Mouse (Mus musculus) left cerebral cortex, adult 11 months (tissue): ENCODE data around the gene Capn11.
"Not testable (repeated sequence)": the region's sequence is repeated elsewhere in the genome, so short reads cannot be mapped to it uniquely, and the experiment has no call there.

Source experiments
- DNase-seq: peaks from one replicate; pipeline ENCODE4 v3.0.0; 2022; ENCODE audit warnings: low spot score

Gene Capn11

DNA sequence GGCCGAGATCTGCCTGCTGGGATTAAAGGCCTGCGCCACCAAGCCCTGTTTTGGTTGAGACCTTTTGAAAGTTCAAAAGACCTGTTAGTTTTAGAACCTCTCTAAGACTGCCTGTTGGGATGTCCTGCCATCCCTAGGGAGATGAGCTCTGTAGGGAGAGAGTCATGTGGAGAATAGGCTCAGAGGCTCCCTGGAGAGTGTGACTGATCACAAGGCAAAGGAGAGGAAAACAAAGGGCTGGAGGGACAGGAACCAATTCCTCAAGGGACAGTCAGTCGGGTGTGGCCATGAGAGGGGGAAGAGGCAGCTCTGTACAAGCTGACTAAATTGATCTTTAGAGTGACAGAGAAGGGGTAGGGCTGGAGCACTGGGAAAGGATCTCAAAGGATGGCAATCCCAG, 31.0 kb downstream of the Capn11 start:
- DNase-seq: no peak

DNA sequence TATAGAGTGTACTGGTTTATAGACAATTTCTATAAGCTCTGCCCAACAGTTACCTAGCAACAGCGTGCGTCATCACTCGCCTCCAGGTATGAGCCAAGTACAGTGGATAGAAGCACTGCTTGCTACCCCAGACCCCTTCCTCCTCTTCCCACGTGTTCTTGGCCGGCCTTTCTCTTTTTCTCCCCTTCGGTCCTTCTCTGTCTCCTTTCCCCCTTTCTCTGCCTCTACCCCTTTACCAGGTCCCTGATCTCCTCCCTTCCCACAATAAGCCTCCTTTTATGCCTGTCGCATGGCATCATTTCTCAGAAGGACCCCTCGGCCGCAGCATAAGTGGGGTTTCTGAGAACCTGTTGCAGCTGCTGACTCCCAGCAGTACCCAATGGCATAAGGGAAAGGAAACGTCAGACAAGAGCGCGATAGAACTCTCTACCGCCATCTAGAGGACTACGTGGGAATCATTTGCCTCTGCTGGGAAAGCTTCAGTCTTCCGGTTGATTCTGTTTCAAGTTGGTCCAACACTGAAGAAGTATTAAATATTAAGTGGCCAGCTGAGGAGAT, 32.5 kb downstream of the Capn11 start:
- peak; percentile 57 for DNase-seq

DNA sequence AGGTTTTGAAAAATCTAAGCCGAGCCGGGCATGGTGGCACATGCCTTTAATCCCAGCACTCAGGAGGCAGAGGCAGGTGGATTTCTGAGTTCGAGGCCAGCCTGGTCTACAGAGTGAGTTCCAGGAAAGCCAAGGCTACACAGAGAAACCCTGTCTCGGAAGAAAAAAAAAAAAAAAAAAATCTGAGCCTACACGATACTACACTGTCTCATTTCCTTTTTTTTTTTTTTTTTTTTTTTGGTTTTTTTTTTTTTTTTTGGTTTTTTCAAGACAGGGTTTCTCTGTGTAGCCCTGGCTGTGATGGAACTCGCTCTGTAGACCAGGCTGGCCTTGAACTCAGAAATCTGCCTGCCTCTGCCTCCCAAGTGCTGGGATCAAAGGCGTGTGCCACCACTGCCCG, 35.7 kb downstream of the Capn11 start:
- DNase-seq: not testable (repeated sequence)

DNA sequence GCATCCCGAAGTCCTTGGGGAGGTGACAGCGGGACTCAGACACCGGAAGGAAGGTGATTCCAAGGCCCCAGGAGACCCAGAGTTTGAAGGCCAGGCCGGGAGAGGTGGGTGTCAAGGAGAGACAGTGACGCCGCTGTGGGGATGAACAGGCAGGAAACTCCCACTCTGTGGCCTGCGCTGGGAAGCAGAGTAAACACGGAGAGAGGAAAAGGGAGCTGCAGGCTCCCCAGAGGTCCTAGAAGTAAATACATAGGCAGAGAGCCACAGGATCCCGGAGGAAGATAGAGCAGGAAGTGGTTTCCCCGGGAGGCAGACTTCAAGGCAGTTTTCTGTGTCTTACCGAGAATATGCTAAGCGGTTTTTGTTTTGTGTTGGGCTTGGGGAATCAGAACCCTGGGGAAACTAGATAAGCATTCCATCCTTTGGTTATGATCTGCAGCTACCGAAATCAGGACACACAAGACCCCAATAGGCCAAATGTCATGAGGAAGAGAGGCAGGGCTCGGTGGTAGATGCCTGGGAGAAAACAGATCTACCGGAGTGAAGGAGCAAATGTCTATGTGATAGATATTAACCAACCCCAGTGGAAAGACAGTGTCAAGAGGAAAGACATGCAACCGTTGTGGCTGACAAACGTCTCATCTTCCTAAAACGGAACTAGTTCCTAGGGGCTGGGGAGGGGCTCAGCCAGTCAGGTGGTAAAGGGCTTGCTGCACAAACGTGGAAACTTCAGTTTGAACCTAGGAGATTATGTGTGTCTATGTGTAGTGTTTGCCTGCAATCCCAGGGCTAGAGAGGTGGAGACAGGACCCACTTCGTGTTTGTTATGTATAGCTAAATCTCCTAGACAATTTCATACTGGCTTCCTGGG, 39.5 kb downstream of the Capn11 start:
- no peak for DNase-seq

DNA sequence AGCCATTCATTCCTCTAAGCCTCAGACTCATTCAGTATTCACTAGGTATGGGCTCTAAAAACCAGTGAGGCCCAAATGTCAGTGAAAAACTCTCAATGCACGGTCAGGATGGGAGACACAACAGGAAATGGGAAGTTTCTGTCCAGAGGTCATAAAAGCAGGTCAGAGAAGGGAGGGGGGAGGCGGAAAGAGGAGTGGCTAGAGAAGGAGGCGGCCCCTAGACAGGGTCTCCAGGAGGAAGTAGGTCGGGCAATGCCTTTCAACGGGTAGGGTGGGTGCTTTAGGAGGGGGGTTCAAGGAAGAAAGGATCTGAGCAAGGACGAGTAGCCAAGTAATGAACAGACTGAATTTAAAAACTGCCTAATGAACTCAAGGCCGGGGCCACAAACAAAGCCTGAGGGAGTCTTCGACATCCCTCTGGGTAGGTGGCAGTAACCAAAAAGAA, 40.2 kb downstream of the Capn11 start:
- no peak for DNase-seq

DNA sequence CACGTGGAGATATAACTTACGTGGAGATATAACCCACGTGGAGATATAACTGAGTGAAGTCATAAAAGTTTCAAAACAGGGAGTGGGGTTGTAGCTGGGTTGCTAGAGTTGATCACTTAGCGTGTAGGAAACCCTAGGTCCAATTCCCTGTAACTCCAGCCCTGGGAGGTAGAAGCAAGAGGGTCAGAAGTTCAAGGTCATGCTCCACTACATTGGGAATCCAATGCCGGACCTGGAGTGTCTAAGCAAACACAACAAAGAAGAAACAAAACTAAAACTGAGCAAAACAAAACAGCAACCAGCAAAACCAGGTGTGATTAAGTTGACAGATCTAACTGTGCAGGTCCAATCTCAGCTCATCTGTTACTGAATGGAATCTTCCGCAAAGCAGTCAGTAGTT, 41.5 kb downstream of the Capn11 start:
- DNase-seq: no peak

DNA sequence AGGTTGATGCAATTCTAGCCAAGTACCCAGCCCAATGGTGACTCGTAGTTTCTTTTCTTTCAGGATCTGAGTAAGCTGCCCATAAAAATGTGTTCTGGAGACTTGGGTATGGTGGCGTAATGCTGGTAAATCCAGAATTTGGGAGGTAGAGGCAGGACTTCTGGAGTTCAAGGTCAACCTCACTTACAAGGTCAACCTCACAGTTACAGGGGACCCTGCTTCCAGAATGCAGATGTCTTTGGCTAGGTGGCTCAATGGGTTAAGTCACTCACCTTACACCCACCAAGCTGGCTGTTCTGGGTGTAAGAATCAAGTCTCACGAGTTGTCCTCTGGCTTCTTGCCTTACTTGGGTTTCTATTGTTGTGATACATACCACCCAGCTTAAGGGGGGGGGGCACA, 42.4 kb downstream of the Capn11 start:
- no peak for DNase-seq

DNA sequence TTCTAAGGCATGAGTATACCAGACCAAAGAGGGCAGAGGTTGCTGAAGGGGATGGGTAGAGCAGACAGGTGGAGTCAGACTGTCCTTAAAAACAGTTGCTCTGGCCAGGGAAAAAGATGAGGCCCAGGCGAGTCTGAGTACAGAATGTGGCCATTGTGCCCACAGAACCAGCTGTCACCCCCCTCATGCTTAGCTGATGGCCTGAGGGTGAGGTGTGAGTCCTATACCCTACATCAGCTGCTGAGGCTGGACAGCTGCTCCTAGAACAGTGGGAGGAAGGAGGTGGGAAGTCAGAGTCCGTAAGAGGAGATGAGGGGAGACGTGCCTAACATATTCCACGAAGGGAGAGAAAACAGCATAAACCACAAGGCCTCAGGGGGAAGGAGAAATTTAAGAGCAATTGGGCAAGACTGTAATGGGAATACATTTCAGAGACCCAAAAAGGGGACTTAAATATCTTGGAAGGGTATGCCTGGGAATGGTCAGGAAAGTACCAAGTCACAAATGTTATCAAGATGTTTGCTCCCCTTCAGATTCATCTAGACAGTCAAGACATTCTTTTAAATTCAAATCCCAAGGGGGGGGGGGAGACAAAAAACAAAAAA, 43.0 kb downstream of the Capn11 start:
- DNase-seq: no peak

DNA sequence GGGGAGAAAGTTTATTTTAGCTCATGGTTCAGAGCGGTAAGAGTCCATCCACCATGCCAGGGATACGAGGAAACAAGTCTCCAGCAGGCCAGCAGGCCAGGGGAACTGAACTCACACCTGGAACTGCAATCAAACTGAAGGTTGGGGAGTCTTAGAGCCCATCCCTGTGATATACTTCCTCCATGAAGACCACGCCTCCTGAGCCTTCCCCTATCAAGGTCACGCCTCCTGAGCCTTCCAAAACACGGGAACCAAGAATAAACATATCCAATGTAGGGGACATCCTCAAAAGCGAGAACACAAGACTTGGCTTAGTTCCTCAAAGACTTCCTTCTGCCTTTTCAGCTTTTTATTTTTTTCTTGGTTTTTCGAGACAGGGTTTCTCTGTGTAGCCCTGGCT, 46.2 kb downstream of the Capn11 start:
- DNase-seq: no peak

DNA sequence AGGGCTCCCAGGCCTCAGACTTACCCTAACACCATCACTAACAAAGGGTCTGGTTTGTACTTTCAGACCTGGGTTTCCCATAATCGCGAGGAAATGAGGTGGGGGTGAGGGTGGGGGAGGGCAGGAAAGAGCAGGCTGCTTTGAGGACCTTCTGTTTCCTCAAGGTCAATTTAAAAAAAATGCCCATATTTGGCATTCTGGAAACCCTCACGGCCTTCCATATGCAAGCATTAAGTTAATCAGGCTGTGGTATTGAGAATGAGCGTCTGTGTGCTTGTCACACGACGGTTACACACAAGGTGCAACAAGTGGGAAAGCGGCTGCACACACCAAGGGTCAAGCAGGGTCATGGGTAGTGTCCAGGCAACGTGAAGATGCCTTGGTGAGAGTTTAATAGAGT, 47.1 kb downstream of the Capn11 start:
- no peak for DNase-seq

DNA sequence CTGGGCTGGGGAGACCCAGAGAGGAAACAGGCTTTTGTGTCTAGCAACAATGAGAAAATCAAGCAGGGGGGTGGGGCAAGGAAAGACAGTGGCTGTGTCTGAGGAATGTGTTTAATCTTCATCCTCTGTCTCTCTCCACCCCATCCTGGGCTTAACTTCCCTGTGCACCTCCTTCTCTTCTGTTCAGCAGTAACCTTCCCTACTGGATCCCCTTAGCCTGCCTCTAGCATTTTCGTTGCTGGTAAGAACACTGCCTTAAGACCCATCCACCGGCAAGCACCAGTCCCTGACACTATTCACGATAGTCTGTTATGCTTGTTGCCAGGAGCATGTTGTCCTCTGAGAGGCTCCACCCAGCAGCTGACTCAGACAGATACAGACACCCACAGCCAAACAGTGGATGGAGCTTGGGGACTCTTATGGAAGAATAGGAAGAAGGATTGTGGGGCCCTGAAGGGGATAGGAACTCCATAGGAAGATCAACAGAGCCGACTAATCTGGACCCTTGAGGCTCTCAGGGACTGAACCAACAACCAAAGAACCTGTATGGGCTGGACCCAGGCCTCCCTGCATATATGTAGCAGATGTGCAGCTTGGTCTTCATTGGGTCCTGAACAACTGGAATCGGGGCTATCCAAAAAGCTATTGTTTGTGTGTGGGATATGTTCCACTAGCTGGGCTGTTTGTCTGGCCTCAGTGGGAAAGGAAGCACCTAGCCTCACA, 48.8 kb downstream of the Capn11 start:
- no peak for DNase-seq

DNA sequence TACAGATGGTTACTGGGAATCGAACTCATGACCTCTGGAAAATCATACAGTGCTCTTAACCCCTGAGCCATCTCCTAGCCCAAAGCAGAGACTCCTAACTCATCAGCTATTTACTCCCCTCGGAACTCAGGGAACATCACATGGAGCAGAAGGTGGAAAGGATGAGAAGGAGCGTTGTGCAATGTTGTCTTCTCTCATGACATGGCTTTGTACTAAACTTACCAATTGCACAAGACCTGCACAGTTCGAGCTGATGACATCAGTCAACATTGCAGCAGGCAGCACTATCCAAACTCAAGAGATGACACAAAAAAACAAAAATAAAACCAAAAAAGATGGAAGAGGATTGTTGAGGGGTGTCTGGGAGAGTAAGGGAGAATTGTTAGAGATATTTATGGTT, 50.7 kb downstream of the Capn11 start:
- no peak for DNase-seq

DNA sequence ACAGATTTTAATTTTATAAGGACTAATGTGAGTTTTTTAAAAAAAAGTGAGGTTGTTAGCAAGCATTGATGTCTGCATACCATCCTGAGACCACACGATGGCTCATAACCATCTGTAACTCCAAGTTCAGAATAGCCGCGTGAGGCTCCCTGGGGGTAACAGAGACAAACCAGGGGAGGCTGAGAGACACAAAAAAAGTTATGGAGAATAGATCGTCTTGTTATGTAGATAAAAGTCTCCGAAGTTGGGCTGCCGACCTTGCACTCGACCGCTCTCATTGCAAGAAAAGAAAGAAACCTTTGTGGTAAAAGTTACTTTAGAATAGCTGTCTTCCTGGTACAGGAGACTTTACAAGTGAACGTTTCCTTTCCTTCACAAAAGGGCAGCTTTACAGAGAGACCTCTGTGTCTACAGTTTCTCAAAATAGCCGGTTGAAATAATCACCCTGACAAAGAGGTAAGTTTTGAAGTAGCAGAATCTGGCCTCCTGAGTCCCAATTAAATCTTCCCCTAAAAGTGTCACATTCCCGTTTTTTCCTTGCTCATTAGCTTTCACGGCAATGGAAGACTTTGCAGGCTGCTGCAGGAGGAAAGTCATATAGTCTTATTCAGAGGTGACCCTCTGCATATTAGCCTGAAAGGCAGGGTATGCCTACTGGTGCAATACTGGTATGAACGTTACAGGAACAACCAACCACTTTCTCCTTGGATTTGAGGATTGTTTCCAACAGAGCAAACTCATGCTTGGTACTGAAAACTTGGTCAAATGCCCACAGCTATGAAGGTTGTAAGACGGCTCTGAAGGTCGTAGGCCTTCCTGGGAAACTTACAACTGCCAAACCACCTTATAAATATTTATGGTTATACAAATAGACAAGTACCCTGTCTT, 51.9 kb downstream of the Capn11 start:
- no peak for DNase-seq

DNA sequence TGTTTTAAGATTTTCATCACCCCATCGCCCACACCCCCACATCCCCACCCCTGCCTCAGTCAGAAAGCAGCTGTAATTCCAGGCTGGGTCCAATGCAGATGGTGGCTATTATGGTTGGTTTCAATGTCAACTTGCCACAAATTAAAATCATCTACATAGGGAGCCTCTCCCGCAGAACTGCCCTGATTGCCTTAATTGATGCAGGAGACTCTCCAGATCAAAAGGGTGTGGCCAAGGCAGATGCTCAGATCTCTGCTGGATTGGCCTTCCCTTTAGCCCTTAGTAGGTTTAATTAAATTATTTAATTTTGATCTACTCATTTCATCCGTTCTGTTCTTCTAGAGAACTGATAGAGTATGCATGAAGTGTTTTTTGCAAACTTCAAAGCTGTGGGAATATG, 56.1 kb downstream of the Capn11 start:
- no peak for DNase-seq

DNA sequence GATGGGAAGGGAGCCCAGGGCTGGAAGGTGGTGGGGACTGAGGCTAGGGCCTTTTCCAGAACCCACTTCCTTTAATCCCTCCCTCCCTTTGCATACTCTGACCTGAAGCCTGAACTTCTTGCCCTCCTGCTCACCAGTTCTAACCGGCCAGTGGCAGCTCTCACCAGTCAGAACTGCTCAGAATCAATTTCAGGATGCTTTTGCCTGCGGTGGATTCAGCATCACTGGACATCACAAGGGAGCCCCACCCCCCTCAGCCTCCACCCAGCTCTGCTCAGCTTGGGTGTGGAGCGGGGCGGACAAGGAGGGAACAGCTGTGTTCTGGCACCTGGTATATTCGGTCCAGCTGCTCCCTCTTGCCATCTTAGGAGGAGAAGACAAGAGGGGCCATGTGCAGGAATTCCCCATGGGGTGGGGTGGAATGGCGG, 57.2 kb downstream of the Capn11 start, which contains the start of gene Mymx:
TSS of gene Mymx (minus strand) at position 226 of the 428 bp plus-strand sequence.
- DNase-seq: no peak

DNA sequence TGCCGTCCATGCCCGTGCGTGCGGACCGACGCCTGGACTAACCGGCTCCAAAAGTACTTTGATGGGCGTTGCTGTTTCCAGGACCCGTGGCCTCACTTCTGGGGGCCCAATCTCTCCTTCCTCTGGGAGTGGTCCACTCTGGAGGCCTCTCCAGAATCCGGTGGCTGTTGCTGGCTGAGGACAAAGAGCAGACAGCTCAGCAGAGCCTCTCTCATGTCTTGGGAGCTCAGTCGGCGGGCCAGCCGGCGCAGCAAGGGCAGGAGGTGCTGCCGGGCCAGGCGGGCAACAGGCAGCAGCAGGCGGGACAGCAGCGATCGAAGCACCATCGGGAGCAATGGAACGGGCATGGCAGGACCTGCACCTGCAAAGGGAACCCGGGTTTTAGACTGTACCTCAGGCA, 57.8 kb downstream of the Capn11 start:
- no peak for DNase-seq

DNA sequence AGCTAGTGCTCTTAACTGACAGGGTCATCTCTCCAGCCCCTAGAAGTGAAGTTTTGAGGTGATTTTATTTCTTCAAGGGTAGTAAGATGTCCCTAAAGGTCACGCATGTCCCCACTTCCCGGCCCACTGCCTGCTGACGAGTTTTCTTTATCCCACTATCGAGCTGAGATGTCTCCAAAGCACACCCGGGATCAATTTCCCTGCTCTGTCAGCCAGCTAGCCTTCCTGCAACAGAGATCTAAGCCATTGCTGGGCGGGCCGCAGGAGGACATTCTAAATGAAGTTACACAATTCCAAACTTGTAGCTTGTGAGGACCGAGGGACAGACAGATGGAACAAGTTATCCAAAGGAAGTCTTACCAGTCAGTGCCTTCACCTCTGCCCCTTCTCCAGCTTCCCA, 58.9 kb downstream of the Capn11 start:
- DNase-seq: no peak

DNA sequence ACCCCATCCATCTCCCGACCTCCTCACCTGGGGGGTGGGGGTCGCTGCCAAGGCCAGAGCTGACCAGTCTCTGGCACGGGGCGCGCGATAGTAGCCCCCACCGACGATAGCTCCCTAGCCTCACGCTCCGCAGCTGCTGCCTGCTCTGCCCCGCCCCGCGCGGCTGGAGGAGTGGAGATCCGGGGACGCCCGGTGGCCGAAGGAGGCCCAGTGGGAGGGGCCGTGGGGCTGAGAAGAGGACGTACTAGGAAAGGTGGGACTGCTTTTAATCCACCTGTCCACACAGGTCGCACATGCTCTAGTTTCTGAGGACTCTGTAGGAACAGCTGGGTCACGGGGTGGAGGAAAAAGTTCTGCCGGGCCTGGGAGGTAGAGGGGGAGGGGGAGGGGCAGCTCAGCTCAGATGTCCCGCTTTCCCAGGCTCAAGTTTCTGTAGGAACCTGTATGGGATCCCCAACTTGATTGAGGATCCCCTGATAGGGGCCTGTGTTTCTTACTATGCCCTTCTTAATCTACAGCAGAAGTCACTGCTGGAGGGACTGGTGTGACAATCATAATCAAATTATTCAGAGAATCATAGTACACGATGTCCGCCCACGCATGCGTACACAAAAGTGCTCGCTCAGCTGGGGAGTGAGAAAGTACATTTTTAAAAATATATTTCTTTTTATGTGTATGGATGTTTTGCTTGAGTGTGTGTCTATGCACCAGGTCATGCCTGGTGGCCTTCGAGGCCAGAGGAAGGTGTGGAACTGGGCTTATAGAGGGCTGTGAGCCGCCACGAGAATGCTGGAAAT, 59.5 kb downstream of the Capn11 start, which contains the start of gene Slc29a1:
TSS of gene Slc29a1 (minus strand) at position 161 of the 797 bp plus-strand sequence.
- DNase-seq: no peak

DNA sequence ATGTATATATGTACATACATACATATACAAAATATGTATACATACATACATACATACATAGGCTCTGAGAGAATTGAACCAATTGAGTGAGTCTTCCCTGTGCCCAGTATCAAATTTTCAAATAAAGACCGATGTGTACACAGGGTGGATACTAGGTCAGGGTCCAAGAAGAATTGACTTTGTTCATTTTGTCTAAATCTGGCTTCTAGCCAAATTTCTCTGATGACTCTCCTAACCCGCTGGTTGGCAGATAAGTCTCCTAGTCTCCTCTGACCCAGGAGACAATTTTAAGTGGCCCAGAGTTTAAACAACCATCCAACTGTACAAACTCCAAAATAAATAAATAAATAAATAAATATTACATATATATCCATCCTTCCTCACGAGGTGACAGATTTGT, 60.2 kb downstream of the Capn11 start:
- DNase-seq: no peak

DNA sequence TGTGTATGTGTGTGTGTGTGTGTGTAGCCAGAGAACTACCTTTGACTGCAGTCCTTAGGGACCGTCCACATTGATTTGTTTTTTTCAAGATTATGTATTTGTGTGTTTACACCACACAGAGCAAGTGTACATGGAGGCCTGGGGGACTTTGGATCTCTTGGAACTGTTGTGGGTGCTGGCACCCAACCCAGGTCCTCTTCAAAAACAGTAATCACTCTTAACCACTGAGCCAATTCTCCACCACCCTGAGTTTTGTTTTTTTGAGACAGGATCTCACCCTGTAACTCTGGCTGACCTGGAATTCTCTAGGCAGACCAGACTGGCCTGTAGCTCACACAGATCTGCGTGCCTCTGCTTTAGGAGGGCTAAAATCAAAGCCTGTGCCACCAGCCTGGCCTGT, 60.7 kb downstream of the Capn11 start:
- DNase-seq: no peak

DNA sequence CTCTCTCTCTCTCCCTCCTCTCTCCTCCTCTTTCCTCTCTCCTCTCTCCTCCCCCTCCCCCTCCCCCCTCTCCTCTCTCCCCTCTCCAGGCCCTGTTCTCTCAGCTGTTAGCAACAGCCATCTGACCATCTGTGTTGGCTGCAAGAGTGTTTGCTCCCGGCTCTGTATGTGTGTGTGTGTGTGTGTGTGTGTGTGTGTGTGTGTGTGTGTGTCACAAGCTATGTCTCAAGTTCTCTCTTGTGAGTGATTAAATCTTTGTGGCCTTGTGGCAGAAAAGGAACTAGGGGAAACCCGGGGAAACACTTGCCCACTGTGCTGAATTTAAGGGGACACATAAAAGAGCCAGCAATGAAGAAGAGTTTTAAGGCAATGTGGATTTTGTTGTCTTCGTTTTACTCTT, 61.3 kb downstream of the Capn11 start:
- DNase-seq: no peak
